Mouse (Mus musculus): ENCODE data around the gene Oaz1. TPM values are rescaled to one million over a fixed set of nuclear protein-coding genes. Genes with fewer than 3 reads are reported as not detected.

The Oaz1 gene
- polyA plus RNA-seq, 1 experiment from 2014 or later, result 1,218 TPM

GRCm38 (mm10) chr10:80791476-80792174 lies 34.8 kb upstream of the Oaz1 start:
- Histone ChIP-seq H3K4me3 (replicated peaks; ENCODE audit: low read depth, low read length) (no peak overlapping the region), H3K4me1 (ENCODE audit: control insufficient read depth, insufficient read depth, low read length) (peaks cover 3% of the 10 kb centered on the region), H3K27ac (replicated peaks; ENCODE audit: low read depth, low read length) (no peak overlapping the region), H3K9ac (replicated peaks; ENCODE audit: low read length) (no peak overlapping the region), H3K4me2 (ENCODE audit: low read length) (no peak overlapping the region), H3K9me3 (ENCODE audit: control insufficient read depth, low read length) (no peaks in the 10 kb centered on the region), H3K27me3 (ENCODE audit: control insufficient read depth, insufficient read depth, low read length) (no peaks in the 10 kb centered on the region), H3K36me3 (ENCODE audit: control insufficient read depth, insufficient read depth, low read length) (peaks cover 98% of the 10 kb centered on the region)
- ATAC-seq (ENCODE audit: low FRiP score, low TSS enrichment) (no peak), DNase-seq (no peak)
- 85% methylated on average over 33 of the region's 33 CpGs for WGBS

GRCm38 (mm10) chr10:80792175-80793032 lies 34.1 kb upstream of the Oaz1 start:
- ATAC-seq (ENCODE audit: low FRiP score, low TSS enrichment) (no peak), DNase-seq (no peak)
- Histone ChIP-seq H3K4me2 (ENCODE audit: low read length) (no peak overlapping the region), H3K27me3 (ENCODE audit: control insufficient read depth, insufficient read depth, low read length) (no peaks in the 10 kb centered on the region), H3K4me3 (replicated peaks; ENCODE audit: low read depth, low read length) (no peak overlapping the region), H3K27ac (replicated peaks; ENCODE audit: low read depth, low read length) (no peak overlapping the region), H3K4me1 (ENCODE audit: control insufficient read depth, insufficient read depth, low read length) (peaks cover 11% of the 10 kb centered on the region), H3K36me3 (ENCODE audit: control insufficient read depth, insufficient read depth, low read length) (peaks cover 93% of the 10 kb centered on the region), H3K9ac (replicated peaks; ENCODE audit: low read length) (no peak overlapping the region; the same call in 1 of the 2 replicates), H3K9me3 (ENCODE audit: control insufficient read depth, low read length) (no peaks in the 10 kb centered on the region)
- 79% methylated on average over 41 of the region's 41 CpGs for WGBS

- Histone ChIP-seq H3K4me1 (ENCODE audit: control insufficient read depth, insufficient read depth, low read length) (peaks cover 11% of the 10 kb centered on the region), H3K4me2 (ENCODE audit: low read length) (no peak overlapping the region), H3K36me3 (ENCODE audit: control insufficient read depth, insufficient read depth, low read length) (peaks cover 85% of the 10 kb centered on the region), H3K4me3 (replicated peaks; ENCODE audit: low read depth, low read length) (no peak overlapping the region), H3K9me3 (ENCODE audit: control insufficient read depth, low read length) (no peaks in the 10 kb centered on the region), H3K27ac (replicated peaks; ENCODE audit: low read depth, low read length) (no peak overlapping the region), H3K27me3 (ENCODE audit: control insufficient read depth, insufficient read depth, low read length) (no peaks in the 10 kb centered on the region), H3K9ac (replicated peaks; ENCODE audit: low read length) (no peak overlapping the region; the same call in 1 of the 2 replicates)
- no peak for ATAC-seq (ENCODE audit: low FRiP score, low TSS enrichment)
- WGBS, result 93% methylated on average over 13 of the region's 13 CpGs
- no peak for DNase-seq
Observed at GRCm38 (mm10) chr10:80793033-80793784, 33.2 kb upstream of the Oaz1 start.

- no peak overlapping the region for H3K4me3 ChIP-seq (replicated peaks; ENCODE audit: low read depth, low read length)
- ATAC-seq (ENCODE audit: low FRiP score, low TSS enrichment), result no peak
- no peak overlapping the region for H3K9ac ChIP-seq (replicated peaks; ENCODE audit: low read length)
- WGBS, result 91% methylated on average over 4 of the region's 4 CpGs
- no peak overlapping the region for H3K27ac ChIP-seq (replicated peaks; ENCODE audit: low read depth, low read length)
- peaks cover 11% of the 10 kb centered on the region for H3K4me1 ChIP-seq (ENCODE audit: control insufficient read depth, insufficient read depth, low read length)
- peaks cover 79% of the 10 kb centered on the region for H3K36me3 ChIP-seq (ENCODE audit: control insufficient read depth, insufficient read depth, low read length)
- H3K27me3 ChIP-seq (ENCODE audit: control insufficient read depth, insufficient read depth, low read length), result no peaks in the 10 kb centered on the region
- no peak overlapping the region for H3K4me2 ChIP-seq (ENCODE audit: low read length)
- no peak for DNase-seq
- no peaks in the 10 kb centered on the region for H3K9me3 ChIP-seq (ENCODE audit: control insufficient read depth, low read length)
Observed at GRCm38 (mm10) chr10:80793803-80794202, 32.7 kb upstream of the Oaz1 start.

GRCm38 (mm10) chr10:80794750-80795149 lies 31.7 kb upstream of the Oaz1 start:
- Histone ChIP-seq H3K4me2 (ENCODE audit: low read length) (no peak overlapping the region), H3K4me1 (ENCODE audit: control insufficient read depth, insufficient read depth, low read length) (peaks cover 17% of the 10 kb centered on the region), H3K4me3 (replicated peaks; ENCODE audit: low read depth, low read length) (no peak overlapping the region), H3K27ac (replicated peaks; ENCODE audit: low read depth, low read length) (no peak overlapping the region), H3K9ac (replicated peaks; ENCODE audit: low read length) (no peak overlapping the region), H3K36me3 (ENCODE audit: control insufficient read depth, insufficient read depth, low read length) (peaks cover 70% of the 10 kb centered on the region), H3K9me3 (ENCODE audit: control insufficient read depth, low read length) (no peaks in the 10 kb centered on the region), H3K27me3 (ENCODE audit: control insufficient read depth, insufficient read depth, low read length) (no peaks in the 10 kb centered on the region)
- DNase-seq, result no peak
- ATAC-seq (ENCODE audit: low FRiP score, low TSS enrichment), result no peak
- 89% methylated on average over 8 of the region's 8 CpGs for WGBS

- Histone ChIP-seq H3K4me1 (ENCODE audit: control insufficient read depth, insufficient read depth, low read length) (peaks cover 22% of the 10 kb centered on the region), H3K9ac (replicated peaks; ENCODE audit: low read length) (peak overlapping the region; percentile 91), H3K27me3 (ENCODE audit: control insufficient read depth, insufficient read depth, low read length) (no peaks in the 10 kb centered on the region), H3K27ac (replicated peaks; ENCODE audit: low read depth, low read length) (no peak overlapping the region), H3K4me3 (replicated peaks; ENCODE audit: low read depth, low read length) (peak overlapping the region; percentile 5), H3K4me2 (ENCODE audit: low read length) (peak overlapping the region; percentile 82), H3K36me3 (ENCODE audit: control insufficient read depth, insufficient read depth, low read length) (peaks cover 65% of the 10 kb centered on the region), H3K9me3 (ENCODE audit: control insufficient read depth, low read length) (no peaks in the 10 kb centered on the region)
- WGBS, result 83% methylated on average over 9 of the region's 9 CpGs
- no peak for DNase-seq
- no peak for ATAC-seq (ENCODE audit: low FRiP score, low TSS enrichment)
Observed at GRCm38 (mm10) chr10:80796307-80796848, 30.1 kb upstream of the Oaz1 start.

- Histone ChIP-seq H3K9me3 (ENCODE audit: control insufficient read depth, low read length) (no peaks in the 10 kb centered on the region), H3K4me1 (ENCODE audit: control insufficient read depth, insufficient read depth, low read length) (peaks cover 22% of the 10 kb centered on the region), H3K27me3 (ENCODE audit: control insufficient read depth, insufficient read depth, low read length) (no peaks in the 10 kb centered on the region), H3K27ac (replicated peaks; ENCODE audit: low read depth, low read length) (peak overlapping the region; percentile 91), H3K4me3 (replicated peaks; ENCODE audit: low read depth, low read length) (peak overlapping the region; percentile 88), H3K9ac (replicated peaks; ENCODE audit: low read length) (peak overlapping the region; percentile 91), H3K36me3 (ENCODE audit: control insufficient read depth, insufficient read depth, low read length) (peaks cover 65% of the 10 kb centered on the region), H3K4me2 (ENCODE audit: low read length) (peak overlapping the region; percentile 82)
- 3% methylated on average over 58 of the region's 59 CpGs for WGBS
- ATAC-seq (ENCODE audit: low FRiP score, low TSS enrichment) (peak; percentile 71), DNase-seq (no peak)
Observed at GRCm38 (mm10) chr10:80797186-80798149, 29.0 kb upstream of the Oaz1 start.

Data from midbrain, embryonic 14.5 days (tissue).